ENCODE assay signal across 7 mouse cellular contexts in genomic region chr5:3502610-3503350, GRCm38 (mm10). TPM values are rescaled to one million over a fixed set of nuclear protein-coding genes. Genes with fewer than 3 reads are reported as not detected.
DNase-seq lines count a peak whose midpoint lies in the region; ATAC-seq and TF ChIP-seq lines count a peak whose summit lies in the region.

No protein-coding gene starts in this region.

- H3K9me3 ChIP-seq in heart, embryonic 15.5 days (replicated peaks) = no peaks in the 10 kb centered on the region

- no peaks in the 10 kb centered on the region for H3K27me3 ChIP-seq in spleen, adult 2 months (ENCODE audit: control insufficient read depth, insufficient read depth, low read length)
- no peaks in the 10 kb centered on the region for H3K27me3 ChIP-seq in heart, embryonic 15.5 days

- no peak overlapping the region for H3K9ac ChIP-seq in heart, embryonic 15.5 days

- ATAC-seq in heart, embryonic 15.5 days (replicated peaks; ENCODE audit: insufficient number of reproducible peaks, insufficient read depth, low FRiP score, low read depth) = peak; percentile 80

- TF ChIP-seq CTCF in spleen, adult 2 months (IDR thresholded peaks at IDR 0.05; ENCODE audit: extremely low read depth, insufficient read depth, insufficient read length, insufficient replicate concordance) = no peak
- TF ChIP-seq CTCF in bone marrow, adult 2 months (IDR thresholded peaks at IDR 0.05; ENCODE audit: control insufficient read depth, insufficient read depth, low read length) = no peak

- DNase-seq in spleen, adult 2 months (ENCODE audit: low read depth in 1 of 2, low spot score in 2 of 2) = no peak
- DNase-seq in spleen, postnatal 14 days (ENCODE audit: low spot score in 2 of 2) = no peak
- DNase-seq in kidney, postnatal 4 days = peak; percentile 56 to 65
- peak; percentile 10 for DNase-seq in naive thymus-derived CD4-positive, alpha-beta T cell, adult 2 months (ENCODE audit: low read depth)
- DNase-seq in retina, embryonic 14.5 days (ENCODE audit: low spot score) = no peak

- H3K4me1 ChIP-seq in spleen, adult 2 months (ENCODE audit: control insufficient read depth, insufficient read depth, insufficient read length) = peaks cover 32% of the 10 kb centered on the region; the same call in 1 of the 2 replicates
- peaks cover 12% of the 10 kb centered on the region for H3K4me1 ChIP-seq in bone marrow, adult 2 months (ENCODE audit: control insufficient read depth, insufficient read depth, low read length)
- peaks cover 32% of the 10 kb centered on the region for H3K4me1 ChIP-seq in heart, embryonic 15.5 days (replicated peaks)

- H3K36me3 ChIP-seq in spleen, adult 2 months (ENCODE audit: control insufficient read depth, insufficient read depth, low read length) = no peaks in the 10 kb centered on the region
- no peaks in the 10 kb centered on the region for H3K36me3 ChIP-seq in heart, embryonic 15.5 days

- H3K27ac ChIP-seq in spleen, adult 2 months (ENCODE audit: insufficient read depth, low read length) = peak overlapping the region; percentile 12; the same call in 1 of the 2 replicates
- H3K27ac ChIP-seq in bone marrow, adult 2 months (ENCODE audit: control insufficient read depth, insufficient read depth, low read depth, low read length, poor library complexity) = peak overlapping the region; percentile 60; the same call in 1 of the 2 replicates
- H3K27ac ChIP-seq in heart, embryonic 15.5 days = peak overlapping the region; percentile 67

- no peak overlapping the region; the same call in 1 of the 2 replicates for H3K4me2 ChIP-seq in heart, embryonic 15.5 days

- WGBS in spleen, adult 2 months = 50% methylated on average over 11 of the region's 11 CpGs
- WGBS in bone marrow, adult 2 months = 30% methylated on average over 11 of the region's 11 CpGs
- 22% methylated on average over 11 of the region's 11 CpGs for WGBS in heart, embryonic 15.5 days

- no peak overlapping the region for H3K4me3 ChIP-seq in spleen, adult 2 months (ENCODE audit: extremely low read depth, insufficient read depth, insufficient read length)
- no peak overlapping the region for H3K4me3 ChIP-seq in bone marrow, adult 2 months (replicated peaks; ENCODE audit: control insufficient read depth, low read depth, low read length)
- H3K4me3 ChIP-seq in heart, embryonic 15.5 days = no peak overlapping the region

- TF ChIP-seq POLR2A in spleen, adult 2 months (IDR thresholded peaks at IDR 0.05; ENCODE audit: low read depth, low read length) = no peak
- no peak for TF ChIP-seq POLR2A in bone marrow, adult 2 months (IDR thresholded peaks at IDR 0.05; ENCODE audit: borderline replicate concordance, control insufficient read depth, low read depth, low read length)

RNA-seq across cellular contexts. Expression of gene Fam133b, which starts 40.9 kb away (rescaled TPM):
- 3.9 and 4.7 TPM in 2 replicates for polyA plus RNA-seq in spleen, adult 2 months (2012; rRNA removed)
- polyA plus RNA-seq in bone marrow, adult 2 months (2011; ENCODE audit: insufficient read depth, insufficient read length, low replicate concordance, missing spikeins) = 34.4 and 35.2 TPM in 2 replicates
- polyA plus RNA-seq in heart, embryonic 15.5 days (2015; fragmentation: Nextera tagmentation; extraction: Ambion mirVana) = 15.0 and 16.8 TPM in 2 replicates

Comparison
In these comparisons a context has a peak if more than half of its experiments do, and no peak if none do; other contexts are left out.
1. DNase-seq: peak in kidney, postnatal 4 days (2 of 2) and naive thymus-derived CD4-positive, alpha-beta T cell, adult 2 months (single experiment); none in spleen, adult 2 months (0 of 2), spleen, postnatal 14 days (0 of 2) and retina, embryonic 14.5 days (single experiment).
2. H3K27ac ChIP-seq: peak in every context shown above with its lines; median percentile 67 in heart, embryonic 15.5 days; 60 in bone marrow, adult 2 months; 12 in spleen, adult 2 months.